Mouse (Mus musculus) embryo, embryonic 10 days (tissue): ENCODE results near the gene Mkln1.

Experiments
- DNase-seq: peaks from one replicate; pipeline ENCODE4 v3.0.0-alpha.2; 2015; ENCODE audit warnings: low spot score

Mkln1 gene

GRCm38 (mm10) chr6:31397775-31398430 is 632 bp upstream of the Mkln1 start:
- DNase-seq: no peak

- peak; percentile 32 for DNase-seq
Measured at GRCm38 (mm10) chr6:31399206-31399549, 643 bp downstream of the Mkln1 start.

GRCm38 (mm10) chr6:31399566-31399965 is 1.0 kb downstream of the Mkln1 start:
- DNase-seq: peak; percentile 62

GRCm38 (mm10) chr6:31411017-31411416 is 12.5 kb downstream of the Mkln1 start:
- no peak for DNase-seq

GRCm38 (mm10) chr6:31412487-31412886 is 14.0 kb downstream of the Mkln1 start:
- DNase-seq: no peak

GRCm38 (mm10) chr6:31413556-31413955 is 15.0 kb downstream of the Mkln1 start:
- DNase-seq: no peak

- no peak for DNase-seq
Measured at GRCm38 (mm10) chr6:31414303-31414702, 15.8 kb downstream of the Mkln1 start.

GRCm38 (mm10) chr6:31425428-31425827 is 26.9 kb downstream of the Mkln1 start:
- no peak for DNase-seq

GRCm38 (mm10) chr6:31437264-31437663 is 38.7 kb downstream of the Mkln1 start:
- no peak for DNase-seq

GRCm38 (mm10) chr6:31445258-31445657 is 46.7 kb downstream of the Mkln1 start:
- DNase-seq: no peak

- DNase-seq: peak; percentile 50
Measured at GRCm38 (mm10) chr6:31453735-31454134, 55.2 kb downstream of the Mkln1 start.

GRCm38 (mm10) chr6:31455376-31455775 is 56.8 kb downstream of the Mkln1 start:
- DNase-seq: no peak

- DNase-seq: no peak
Measured at GRCm38 (mm10) chr6:31456988-31457387, 58.5 kb downstream of the Mkln1 start.

GRCm38 (mm10) chr6:31469431-31469830 is 70.9 kb downstream of the Mkln1 start:
- DNase-seq: no peak

GRCm38 (mm10) chr6:31478221-31478620 is 79.7 kb downstream of the Mkln1 start:
- peak; percentile 20 for DNase-seq

GRCm38 (mm10) chr6:31480008-31480407 is 81.5 kb downstream of the Mkln1 start:
- DNase-seq: no peak

GRCm38 (mm10) chr6:31486601-31487000 is 88.1 kb downstream of the Mkln1 start:
- DNase-seq: no peak

GRCm38 (mm10) chr6:31489950-31490349 is 91.4 kb downstream of the Mkln1 start:
- no peak for DNase-seq

GRCm38 (mm10) chr6:31495122-31495731 is 96.7 kb downstream of the Mkln1 start:
- DNase-seq: no peak

GRCm38 (mm10) chr6:31496227-31496626 is 97.7 kb downstream of the Mkln1 start:
- no peak for DNase-seq

- no peak for DNase-seq
Measured at GRCm38 (mm10) chr6:31499836-31500235, 101.3 kb downstream of the Mkln1 start.

GRCm38 (mm10) chr6:31500260-31500659 is 101.7 kb downstream of the Mkln1 start:
- DNase-seq: no peak

GRCm38 (mm10) chr6:31500691-31501090 is 102.2 kb downstream of the Mkln1 start:
- DNase-seq: no peak

GRCm38 (mm10) chr6:31502614-31503013 is 104.1 kb downstream of the Mkln1 start:
- DNase-seq: no peak
